Mouse (Mus musculus) liver, embryonic 14.5 days (tissue): ENCODE measurements around the gene Rbms3.

Source experiments
- CTCF ChIP-seq: IDR thresholded peaks from 2 replicates; pipeline ENCODE4 v1.5.1; 2016; ENCODE audit warnings: antibody characterized with exemption, low read depth, control low read depth
- EP300 ChIP-seq: IDR thresholded peaks from 2 replicates; pipeline ENCODE4 v1.6.1; 2016; ENCODE audit warnings: antibody characterized with exemption, low read depth

GRCm38 (mm10) chr9:117117181-117117729 is 512.5 kb downstream of the Rbms3 start:
- TF ChIP-seq EP300 (no peak), CTCF (no peak)
